In the genomic region with DNA sequence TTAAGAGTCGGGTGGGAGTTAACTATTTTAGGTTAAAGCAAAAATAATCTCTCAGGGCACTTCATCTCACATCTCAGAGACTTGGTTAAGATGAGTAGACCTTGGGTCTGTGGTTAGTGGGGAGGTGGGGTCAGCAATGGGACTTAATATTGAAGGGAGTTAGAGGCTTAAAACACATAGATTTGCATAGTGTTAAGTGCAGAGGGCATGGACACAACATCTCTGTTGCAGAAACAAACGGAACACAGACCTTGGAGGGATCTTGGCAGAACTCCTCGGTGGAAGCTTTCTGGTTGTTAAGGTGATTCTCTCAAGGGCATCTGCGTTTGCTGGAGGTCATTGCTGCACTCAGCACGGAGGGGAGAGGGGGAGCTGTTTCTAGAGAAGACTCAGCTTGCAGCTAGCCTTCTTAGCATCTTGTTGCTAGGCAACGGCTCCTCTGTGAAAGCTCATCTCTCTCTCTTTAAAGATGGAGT, we compare ENCODE assay signal across 8 mouse cellular contexts. TPM values are rescaled to one million over a fixed set of nuclear protein-coding genes. Genes with fewer than 3 reads are reported as not detected.
A peak's percentile ranks its signal among the peaks of the same experiment; 100 is the strongest.
DNase-seq lines count a peak whose midpoint lies in the region; ATAC-seq lines count a peak whose summit lies in the region.

No protein-coding gene starts in this region.

- 0 out of 2 replicates have a peak overlapping the region, but pooled peaks have one; percentile 17 for H3K27ac ChIP-seq in embryonic facial prominence, embryonic 11.5 days (replicated peaks; ENCODE audit: low read depth, low read length)
- peak overlapping the region; percentile 91 for H3K27ac ChIP-seq in hindbrain, embryonic 12.5 days
- H3K27ac ChIP-seq in midbrain, embryonic 13.5 days, result peak overlapping the region; percentile 93
- H3K27ac ChIP-seq in stomach, embryonic 16.5 days (ENCODE audit: low read length), result no peak overlapping the region

- no peak overlapping the region for H3K4me3 ChIP-seq in embryonic facial prominence, embryonic 11.5 days (ENCODE audit: low read depth, low read length)
- H3K4me3 ChIP-seq in hindbrain, embryonic 12.5 days, result peak overlapping the region; percentile 1; the same call in 1 of the 2 replicates
- H3K4me3 ChIP-seq in midbrain, embryonic 13.5 days (replicated peaks), result peak overlapping the region; percentile 26
- H3K4me3 ChIP-seq in stomach, embryonic 16.5 days (replicated peaks; ENCODE audit: low read length), result peak overlapping the region; percentile 4; the same call in 1 of the 2 replicates

- H3K27me3 ChIP-seq in embryonic facial prominence, embryonic 11.5 days (ENCODE audit: control insufficient read depth, insufficient read depth, low read length), result no peaks in the 10 kb centered on the region
- no peaks in the 10 kb centered on the region for H3K27me3 ChIP-seq in hindbrain, embryonic 12.5 days
- H3K27me3 ChIP-seq in midbrain, embryonic 13.5 days, result no peaks in the 10 kb centered on the region
- H3K27me3 ChIP-seq in stomach, embryonic 16.5 days (ENCODE audit: control insufficient read depth, insufficient read depth, low read length), result no peaks in the 10 kb centered on the region

- DNase-seq in CD4-positive helper T cell, adult 2 months (ENCODE audit: low read depth, low spot score), result peak; percentile 41
- DNase-seq in Muller cell, postnatal 12 days (ENCODE audit: inconsistent ontology term), result peak; percentile 26
- peak; percentile 90 for DNase-seq in embryonic facial prominence, embryonic 11.5 days (ENCODE audit: low spot score)
- peak; percentile 69 to 78 for DNase-seq in left cerebral cortex, adult 18-20 months (ENCODE audit: low spot score in 2 of 2)
- no peak for DNase-seq in urinary bladder, postnatal 14 days (ENCODE audit: low spot score)

- no peak overlapping the region for H3K9ac ChIP-seq in embryonic facial prominence, embryonic 11.5 days (replicated peaks; ENCODE audit: low read length)
- H3K9ac ChIP-seq in hindbrain, embryonic 12.5 days, result no peak overlapping the region
- H3K9ac ChIP-seq in midbrain, embryonic 13.5 days (replicated peaks), result 0 out of 2 replicates have a peak overlapping the region, but pooled peaks have one; percentile 21
- no peak overlapping the region for H3K9ac ChIP-seq in stomach, embryonic 16.5 days (ENCODE audit: low read length)

- H3K36me3 ChIP-seq in embryonic facial prominence, embryonic 11.5 days (replicated peaks; ENCODE audit: control insufficient read depth, insufficient read depth, low read depth, low read length), result no peaks in the 10 kb centered on the region
- no peaks in the 10 kb centered on the region for H3K36me3 ChIP-seq in hindbrain, embryonic 12.5 days
- H3K36me3 ChIP-seq in midbrain, embryonic 13.5 days, result no peaks in the 10 kb centered on the region
- H3K36me3 ChIP-seq in stomach, embryonic 16.5 days (ENCODE audit: control insufficient read depth, insufficient read depth, low read length), result no peaks in the 10 kb centered on the region

- no peaks in the 10 kb centered on the region for H3K4me1 ChIP-seq in embryonic facial prominence, embryonic 11.5 days (ENCODE audit: control insufficient read depth, insufficient read depth, low read length)
- no peaks in the 10 kb centered on the region; the same call in 1 of the 2 replicates for H3K4me1 ChIP-seq in hindbrain, embryonic 12.5 days
- peaks cover 27% of the 10 kb centered on the region for H3K4me1 ChIP-seq in midbrain, embryonic 13.5 days (replicated peaks)
- peaks cover 9% of the 10 kb centered on the region for H3K4me1 ChIP-seq in stomach, embryonic 16.5 days (ENCODE audit: control insufficient read depth, insufficient read depth, low read length)

- peak overlapping the region; percentile 10; the same call in 1 of the 2 replicates for H3K4me2 ChIP-seq in embryonic facial prominence, embryonic 11.5 days (ENCODE audit: low read depth, low read length)
- H3K4me2 ChIP-seq in hindbrain, embryonic 12.5 days (replicated peaks), result peak overlapping the region; percentile 53
- peak overlapping the region; percentile 53 for H3K4me2 ChIP-seq in midbrain, embryonic 13.5 days (replicated peaks)
- peak overlapping the region; percentile 71 for H3K4me2 ChIP-seq in stomach, embryonic 16.5 days (ENCODE audit: low read depth, low read length)

- WGBS in embryonic facial prominence, embryonic 11.5 days, result 9% methylated on average over 6 of the region's 6 CpGs
- WGBS in hindbrain, embryonic 12.5 days, result 3% methylated on average over 6 of the region's 6 CpGs
- 3% methylated on average over 6 of the region's 6 CpGs for WGBS in midbrain, embryonic 13.5 days
- WGBS in stomach, embryonic 16.5 days, result 4% methylated on average over 6 of the region's 6 CpGs

- no peaks in the 10 kb centered on the region for H3K9me3 ChIP-seq in embryonic facial prominence, embryonic 11.5 days (replicated peaks; ENCODE audit: control insufficient read depth, low read length)
- H3K9me3 ChIP-seq in hindbrain, embryonic 12.5 days (replicated peaks), result no peaks in the 10 kb centered on the region
- no peaks in the 10 kb centered on the region for H3K9me3 ChIP-seq in midbrain, embryonic 13.5 days
- no peaks in the 10 kb centered on the region for H3K9me3 ChIP-seq in stomach, embryonic 16.5 days (replicated peaks; ENCODE audit: control insufficient read depth, low read length)

- ATAC-seq in embryonic facial prominence, embryonic 11.5 days (replicated peaks; ENCODE audit: insufficient number of reproducible peaks, low FRiP score, low TSS enrichment, low read depth), result peak; percentile 74
- peak; percentile 89 for ATAC-seq in hindbrain, embryonic 12.5 days (ENCODE audit: low FRiP score)
- ATAC-seq in midbrain, embryonic 13.5 days, result peak; percentile 91
- no peak; the same call in 1 of the 2 replicates for ATAC-seq in stomach, embryonic 16.5 days (ENCODE audit: insufficient read depth, low FRiP score)

RNA-seq across cellular contexts. Expression of gene Slc38a11, which starts 51.0 kb away (rescaled TPM):
- polyA plus RNA-seq in embryonic facial prominence, embryonic 11.5 days (2014; fragmentation: Nextera tagmentation; extraction: Ambion mirVana), result 0.67 TPM in 1 of 2 replicates, not detected in the other
- polyA plus RNA-seq in hindbrain, embryonic 12.5 days (2016; fragmentation: Nextera tagmentation; extraction: Ambion mirVana), result 0.30 and 0.34 TPM in 2 replicates
- total RNA-seq in left cerebral cortex, adult 18-20 months (2021), result 1 to 10 TPM; 1.7 TPM
- polyA plus RNA-seq in midbrain, embryonic 13.5 days (2015; fragmentation: Nextera tagmentation; extraction: Ambion mirVana), result 1.9 and 2.8 TPM in 2 replicates
- 0.40 and 0.62 TPM in 2 replicates for polyA plus RNA-seq in stomach, embryonic 16.5 days (2015; fragmentation: Nextera tagmentation; extraction: Ambion mirVana)

Comparison
In these comparisons a context has a peak if more than half of its experiments do, and no peak if none do; other contexts are left out.
1. H3K4me2 ChIP-seq: peak in every context shown above with its lines; median percentile 71 in stomach, embryonic 16.5 days; 53 in hindbrain, embryonic 12.5 days; 53 in midbrain, embryonic 13.5 days; 10 in embryonic facial prominence, embryonic 11.5 days.